Mouse (Mus musculus): Measurements from ENCODE around the gene Abca13. TPM values are rescaled to one million over a fixed set of nuclear protein-coding genes. Genes with fewer than 3 reads are reported as not detected.
"Not testable (repeated sequence)": the region's sequence is repeated elsewhere in the genome, so short reads cannot be mapped to it uniquely, and the experiment has no call there.

The Abca13 gene
- total RNA-seq (2014; rRNA removed) (0.05 and 0.08 TPM in 2 replicates), polyA plus RNA-seq (2015; fragmentation: Nextera tagmentation; extraction: Ambion mirVana) (0.03 and 0.06 TPM in 2 replicates)

DNA sequence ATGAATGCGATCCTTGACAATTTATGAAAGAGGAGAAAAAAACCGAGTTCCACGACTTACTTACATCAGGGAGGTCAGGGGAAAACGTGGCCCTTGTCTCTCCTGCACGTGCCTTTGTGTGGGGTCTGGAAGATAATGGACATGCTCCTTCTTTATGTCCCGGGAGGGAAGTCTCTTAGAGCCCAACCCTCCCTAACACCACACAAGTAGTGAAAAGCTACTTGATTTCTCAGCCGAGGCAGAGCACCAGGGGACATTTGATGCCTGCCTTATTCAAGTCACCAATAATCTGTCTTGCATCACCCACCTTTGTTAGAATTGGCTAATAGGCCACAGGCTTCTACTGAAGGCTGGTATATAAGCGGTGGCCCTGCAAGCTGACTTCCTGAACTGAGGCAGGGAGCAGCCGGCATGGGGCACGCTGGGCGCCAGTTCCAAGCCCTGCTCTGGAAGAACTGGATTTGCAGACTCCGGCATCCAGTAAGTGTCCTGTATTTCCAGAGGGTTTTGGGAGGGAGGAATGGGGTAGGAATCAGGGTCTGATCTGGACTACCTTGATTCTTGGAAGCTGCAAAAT, at the start of gene Abca13:
Gene Abca13, plus strand, starts transcription at position 388 of the 577 bp plus-strand sequence.
- 31% methylated on average over 12 of the region's 12 CpGs for WGBS
- ATAC-seq (no peak), DNase-seq (no peak)
- Histone ChIP-seq H3K27me3 (ENCODE audit: insufficient read depth, low read length) (no peaks in the 10 kb centered on the region), H3K9me3 (ENCODE audit: low read length) (no peaks in the 10 kb centered on the region), H3K9ac (no peak within 1 kb of the TSS), H3K4me1 (ENCODE audit: insufficient read depth) (no peaks in the 10 kb centered on the region), H3K4me3 (ENCODE audit: low read depth, low read length) (no peak within 1 kb of the TSS), H3K36me3 (ENCODE audit: insufficient read depth) (no peaks in the 10 kb centered on the region), H3K27ac (ENCODE audit: low read depth, low read length) (no peak within 1 kb of the TSS), H3K4me2 (ENCODE audit: low read depth) (no peak within 1 kb of the TSS)
- no peak for TF ChIP-seq CTCF (IDR thresholded peaks at IDR 0.05; ENCODE audit: low read depth)

DNA sequence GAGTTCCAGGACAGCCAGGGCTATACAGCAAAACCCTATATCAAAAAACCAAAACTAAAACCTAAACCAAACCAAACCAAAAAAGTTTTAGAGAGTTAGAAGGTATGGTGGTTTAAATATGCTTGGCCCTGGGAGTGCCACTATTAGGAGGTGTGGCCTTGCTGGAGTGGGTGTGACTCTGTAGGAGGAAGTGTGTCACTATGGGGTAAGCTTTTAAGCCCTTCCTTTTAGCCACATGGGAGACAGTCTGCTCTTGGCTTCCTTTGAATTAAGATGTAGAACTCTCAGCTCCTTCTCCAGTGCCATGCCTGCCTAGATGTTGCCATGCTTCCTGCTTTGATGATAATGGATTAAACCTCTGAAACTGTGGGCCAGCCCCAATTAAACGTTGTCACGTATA, 46.6 kb upstream of the Abca13 start:
- H3K4me2 ChIP-seq (ENCODE audit: low read depth), result no peak overlapping the region
- H3K27ac ChIP-seq (ENCODE audit: low read depth, low read length), result no peak overlapping the region
- WGBS, result 87% methylated on average over 2 of the region's 2 CpGs
- no peaks in the 10 kb centered on the region for H3K9me3 ChIP-seq (ENCODE audit: low read length)
- no peak overlapping the region for H3K9ac ChIP-seq
- H3K36me3 ChIP-seq (ENCODE audit: insufficient read depth), result no peaks in the 10 kb centered on the region
- no peaks in the 10 kb centered on the region for H3K4me1 ChIP-seq (ENCODE audit: insufficient read depth)
- ATAC-seq (no peak), DNase-seq (no peak)
- H3K4me3 ChIP-seq (ENCODE audit: low read depth, low read length), result no peak overlapping the region
- no peaks in the 10 kb centered on the region for H3K27me3 ChIP-seq (ENCODE audit: insufficient read depth, low read length)
- no peak for TF ChIP-seq CTCF (IDR thresholded peaks at IDR 0.05; ENCODE audit: low read depth)

DNA sequence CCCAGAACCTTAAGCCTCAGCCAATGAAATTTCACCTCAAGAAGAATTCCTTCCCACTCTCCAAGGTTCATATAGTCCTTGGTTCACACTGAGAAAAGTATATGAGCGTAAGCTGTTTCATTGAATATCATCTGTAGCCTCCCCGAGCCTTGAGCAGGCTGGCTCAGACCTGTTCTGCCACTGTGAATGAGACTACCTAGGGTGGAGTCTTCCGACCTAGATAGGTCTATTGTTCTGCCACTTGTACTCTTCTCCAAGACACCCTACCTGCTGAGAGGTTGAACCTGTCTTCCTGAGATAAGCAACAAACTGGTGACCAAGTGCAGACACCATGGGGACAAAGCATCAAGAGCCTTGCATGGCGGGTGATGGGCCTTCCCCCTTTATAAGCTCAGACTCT, 45.6 kb upstream of the Abca13 start:
- H3K36me3 ChIP-seq (ENCODE audit: insufficient read depth), result no peaks in the 10 kb centered on the region
- TF ChIP-seq CTCF (IDR thresholded peaks at IDR 0.05; ENCODE audit: low read depth), result no peak

DNA sequence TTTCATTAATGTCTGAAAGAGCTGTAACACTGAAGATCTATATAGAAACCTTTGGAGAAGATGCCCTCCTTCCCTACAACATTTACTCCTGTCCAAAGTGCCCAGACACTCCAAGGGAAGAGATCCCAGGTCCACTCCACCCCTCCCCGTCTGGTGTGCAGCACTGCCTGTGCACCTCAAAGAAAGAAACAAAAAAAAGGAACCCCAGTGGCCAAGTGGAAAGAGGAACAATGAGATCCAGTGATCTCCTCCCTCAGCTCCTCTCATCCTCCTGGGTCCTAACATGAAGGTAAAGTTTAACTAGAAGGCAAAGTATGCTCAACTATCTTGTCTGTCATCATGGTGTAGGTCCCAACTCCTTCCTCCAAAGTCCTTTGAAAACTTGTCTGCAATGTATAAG, 45.1 kb upstream of the Abca13 start:
- Histone ChIP-seq H3K27ac (ENCODE audit: low read depth, low read length) (no peak overlapping the region), H3K4me2 (ENCODE audit: low read depth) (no peak overlapping the region), H3K36me3 (ENCODE audit: insufficient read depth) (no peaks in the 10 kb centered on the region), H3K9me3 (ENCODE audit: low read length) (no peaks in the 10 kb centered on the region), H3K4me3 (ENCODE audit: low read depth, low read length) (no peak overlapping the region), H3K9ac (no peak overlapping the region), H3K4me1 (ENCODE audit: insufficient read depth) (no peaks in the 10 kb centered on the region), H3K27me3 (ENCODE audit: insufficient read depth, low read length) (no peaks in the 10 kb centered on the region)
- no peak for DNase-seq
- 100% methylated on average over 1 of the region's 1 CpGs for WGBS
- no peak for TF ChIP-seq CTCF (IDR thresholded peaks at IDR 0.05; ENCODE audit: low read depth)
- no peak for ATAC-seq

More for the DNA sequence above, 45.6 kb upstream of the Abca13 start:
- Histone ChIP-seq H3K27me3 (ENCODE audit: insufficient read depth, low read length) (no peaks in the 10 kb centered on the region), H3K4me3 (ENCODE audit: low read depth, low read length) (no peak overlapping the region), H3K9ac (no peak overlapping the region), H3K4me2 (ENCODE audit: low read depth) (no peak overlapping the region), H3K9me3 (ENCODE audit: low read length) (no peaks in the 10 kb centered on the region), H3K27ac (ENCODE audit: low read depth, low read length) (no peak overlapping the region), H3K4me1 (ENCODE audit: insufficient read depth) (no peaks in the 10 kb centered on the region)
- 93% methylated on average over 4 of the region's 4 CpGs for WGBS
- ATAC-seq (no peak), DNase-seq (no peak)

DNA sequence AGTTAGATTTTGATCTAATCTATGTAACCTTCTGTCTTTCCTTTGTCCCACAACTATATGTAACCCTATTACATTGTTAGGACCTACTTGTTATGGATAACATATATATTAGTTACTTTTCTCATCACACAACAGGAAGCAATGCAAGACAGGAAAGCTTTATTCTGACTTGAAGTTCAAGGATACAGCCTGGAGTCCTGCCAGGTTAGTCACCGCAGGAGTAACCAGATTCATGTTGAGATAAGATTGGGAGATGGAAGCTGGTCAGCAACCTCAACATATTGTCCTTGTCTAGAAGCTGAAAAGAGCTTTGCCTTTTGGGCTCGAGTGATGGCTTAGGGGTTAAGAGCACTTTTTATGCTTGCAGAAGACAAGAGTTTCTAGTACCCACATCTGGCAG, 43.5 kb upstream of the Abca13 start:
- no peaks in the 10 kb centered on the region for H3K27me3 ChIP-seq (ENCODE audit: insufficient read depth, low read length)
- no peak for ATAC-seq
- TF ChIP-seq CTCF (IDR thresholded peaks at IDR 0.05; ENCODE audit: low read depth), result no peak
- no peak overlapping the region for H3K4me2 ChIP-seq (ENCODE audit: low read depth)
- no peak overlapping the region for H3K27ac ChIP-seq (ENCODE audit: low read depth, low read length)
- no peaks in the 10 kb centered on the region for H3K9me3 ChIP-seq (ENCODE audit: low read length)
- H3K9ac ChIP-seq, result no peak overlapping the region
- no peak for DNase-seq
- no peaks in the 10 kb centered on the region for H3K36me3 ChIP-seq (ENCODE audit: insufficient read depth)
- WGBS, result 82% methylated on average over 2 of the region's 2 CpGs
- no peak overlapping the region for H3K4me3 ChIP-seq (ENCODE audit: low read depth, low read length)
- H3K4me1 ChIP-seq (ENCODE audit: insufficient read depth), result no peaks in the 10 kb centered on the region

DNA sequence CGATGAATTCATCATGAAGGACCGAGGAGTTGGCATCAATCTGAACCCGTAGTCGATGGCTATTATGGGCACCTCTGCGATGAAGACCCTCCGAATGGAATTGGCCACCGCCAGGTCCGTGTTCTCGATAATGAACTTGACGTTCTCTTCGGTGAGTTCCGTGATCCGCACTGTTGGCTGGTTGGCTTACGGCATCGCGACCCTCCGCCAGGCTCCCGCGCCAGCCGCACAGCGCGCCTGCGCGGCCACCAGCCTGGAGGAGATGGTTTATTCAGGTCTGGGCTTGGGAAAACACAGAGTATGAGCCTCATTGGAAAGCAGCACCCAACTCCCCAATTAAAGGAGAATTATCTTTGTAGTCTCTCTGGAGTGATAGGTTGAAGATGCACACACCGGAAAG, 41.3 kb upstream of the Abca13 start:
- not testable (repeated sequence) for DNase-seq; H3K9ac ChIP-seq; H3K4me3 ChIP-seq (ENCODE audit: low read depth, low read length); H3K4me2 ChIP-seq (ENCODE audit: low read depth); H3K36me3 ChIP-seq (ENCODE audit: insufficient read depth); ATAC-seq; H3K27ac ChIP-seq (ENCODE audit: low read depth, low read length); H3K4me1 ChIP-seq (ENCODE audit: insufficient read depth); H3K27me3 ChIP-seq (ENCODE audit: insufficient read depth, low read length); H3K9me3 ChIP-seq (ENCODE audit: low read length)
- WGBS, result 84% methylated on average over 25 of the region's 25 CpGs

DNA sequence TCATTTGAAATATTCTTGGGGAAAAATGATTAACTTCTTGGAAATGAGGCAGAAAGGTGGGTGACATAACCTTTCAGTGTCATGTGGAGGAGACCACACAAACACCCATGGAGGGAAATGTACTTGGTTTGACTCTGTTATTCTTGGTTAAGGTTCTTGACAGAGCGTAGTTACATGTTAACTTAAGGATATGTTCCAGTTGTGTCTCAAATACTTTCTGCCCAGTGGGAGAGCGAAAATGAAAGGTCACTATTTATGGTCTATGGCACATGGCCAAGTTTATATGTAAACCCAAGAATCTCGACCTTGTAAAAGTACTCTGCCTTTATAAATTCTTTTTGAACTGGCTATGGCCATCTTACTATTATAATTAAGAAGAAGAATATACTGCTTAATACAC, 31.8 kb upstream of the Abca13 start:
- Histone ChIP-seq H3K4me1 (ENCODE audit: insufficient read depth) (no peaks in the 10 kb centered on the region), H3K27ac (ENCODE audit: low read depth, low read length) (no peak overlapping the region), H3K9me3 (ENCODE audit: low read length) (no peaks in the 10 kb centered on the region), H3K27me3 (ENCODE audit: insufficient read depth, low read length) (no peaks in the 10 kb centered on the region), H3K36me3 (ENCODE audit: insufficient read depth) (no peaks in the 10 kb centered on the region), H3K4me2 (ENCODE audit: low read depth) (no peak overlapping the region), H3K9ac (no peak overlapping the region), H3K4me3 (ENCODE audit: low read depth, low read length) (no peak overlapping the region)
- ATAC-seq, result no peak
- DNase-seq, result no peak
- WGBS, result 76% methylated on average over 3 of the region's 3 CpGs
- TF ChIP-seq CTCF (IDR thresholded peaks at IDR 0.05; ENCODE audit: low read depth), result no peak
